Mouse (Mus musculus): ENCODE data around the gene Nacc1.

- TF ChIP-seq HCFC1 (IDR thresholded peaks at IDR 0.05; ENCODE audit: borderline replicate concordance, insufficient read depth, low read length), result peak; percentile 76
- no peak for TF ChIP-seq CHD2 (IDR thresholded peaks at IDR 0.05; ENCODE audit: low read depth, low read length)
- no peak for TF ChIP-seq ZC3H11A (IDR thresholded peaks at IDR 0.05; ENCODE audit: borderline replicate concordance, low read depth, low read length)
These were observed 22.9 kb downstream of the Nacc1 start for GRCm38 (mm10) chr8:84664566-84665384.

All from ES-E14 (cell line).